Mouse (Mus musculus): Measurements from ENCODE around the gene Tenm2. TPM values are rescaled to one million over a fixed set of nuclear protein-coding genes. Genes with fewer than 3 reads are reported as not detected.

The Tenm2 gene
- total and polyA plus RNA-seq, 3 experiments = 0.08 to 0.14 (median 0.12) TPM

GRCm38 (mm10) chr11:36013179-36013578, 1222.6 kb downstream of the Tenm2 start:
- no peak for DNase-seq
- Histone ChIP-seq H3K36me3 (ENCODE audit: control insufficient read depth, insufficient read depth, low read length) (no peaks in the 10 kb centered on the region), H3K4me3 (no peak overlapping the region), H3K4me1 (ENCODE audit: control insufficient read depth, insufficient read depth, low read length) (no peaks in the 10 kb centered on the region), H3K79me2 (replicated peaks; ENCODE audit: control insufficient read depth, insufficient read depth, low read length) (no peaks in the 10 kb centered on the region), H3K9ac (ENCODE audit: low read depth, low read length) (no peak overlapping the region), H3K27me3 (ENCODE audit: control insufficient read depth, insufficient read depth, low read length) (no peaks in the 10 kb centered on the region), H3K27ac (no peak overlapping the region)
- intact Hi-C loops (cut with DNase I) = no loop called here
- 41% methylated on average over 4 of the region's 4 CpGs for WGBS
- TF ChIP-seq POLR2A (IDR thresholded peaks at IDR 0.05; ENCODE audit: insufficient read depth, low read depth, low read length) (no peak), CTCF (IDR thresholded peaks at IDR 0.05) (no peak), EP300 (IDR thresholded peaks at IDR 0.05; ENCODE audit: insufficient read depth, low read depth, low read length) (no peak)

DNA sequence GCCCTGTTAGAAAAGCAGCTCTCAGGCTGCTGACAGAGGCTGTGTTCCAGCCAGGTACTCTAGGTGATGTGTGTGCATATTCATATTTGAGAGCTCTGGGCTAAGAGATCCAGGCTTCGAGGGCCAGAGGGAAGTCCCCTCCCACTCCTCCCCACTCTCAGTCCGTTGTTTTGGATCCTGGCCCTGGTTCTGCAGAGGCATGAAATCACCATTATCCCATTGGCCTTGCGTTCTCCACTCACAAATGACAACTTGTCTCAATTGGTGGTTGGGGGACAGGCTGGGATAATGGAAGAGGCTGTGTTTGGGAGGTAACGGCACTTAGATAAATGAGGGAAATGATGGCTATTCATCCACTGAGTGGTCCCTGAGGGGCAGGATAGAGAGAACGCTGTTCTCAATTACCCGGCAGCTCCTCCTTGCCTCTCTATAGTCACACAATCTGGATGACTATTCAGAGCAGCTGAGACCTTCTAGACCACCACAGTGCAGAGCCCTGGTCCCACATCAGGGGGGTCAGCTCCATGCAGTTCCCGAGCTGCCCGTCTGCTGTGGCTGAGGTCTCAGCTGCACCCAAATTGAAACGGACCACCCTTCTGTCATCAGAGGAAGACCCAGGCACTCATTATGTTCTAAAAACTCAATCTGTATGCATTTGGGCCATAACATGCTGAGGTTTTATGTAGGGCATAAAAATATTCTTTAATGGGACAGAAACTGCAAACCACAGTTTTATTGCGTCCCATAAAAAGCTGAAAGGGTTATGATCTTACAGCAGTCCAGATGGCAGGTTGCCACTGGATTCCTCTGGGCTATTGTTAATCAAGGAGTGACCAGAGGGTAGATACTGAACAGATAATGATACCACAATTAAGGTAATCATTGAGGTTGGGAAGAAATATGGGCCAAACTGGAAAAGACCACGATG, 1226.2 kb downstream of the Tenm2 start:
- Histone ChIP-seq H3K36me3 (ENCODE audit: control insufficient read depth, insufficient read depth, low read length) (no peaks in the 10 kb centered on the region), H3K9ac (ENCODE audit: low read depth, low read length) (no peak overlapping the region), H3K4me3 (no peak overlapping the region), H3K27ac (no peak overlapping the region), H3K4me1 (ENCODE audit: control insufficient read depth, insufficient read depth, low read length) (no peaks in the 10 kb centered on the region), H3K79me2 (replicated peaks; ENCODE audit: control insufficient read depth, insufficient read depth, low read length) (no peaks in the 10 kb centered on the region), H3K27me3 (ENCODE audit: control insufficient read depth, insufficient read depth, low read length) (no peaks in the 10 kb centered on the region)
- WGBS = 73% methylated on average over 11 of the region's 11 CpGs
- TF ChIP-seq POLR2A (IDR thresholded peaks at IDR 0.05; ENCODE audit: insufficient read depth, low read depth, low read length) (no peak), EP300 (IDR thresholded peaks at IDR 0.05; ENCODE audit: insufficient read depth, low read depth, low read length) (no peak), CTCF (IDR thresholded peaks at IDR 0.05) (no peak)
- DNase-seq = no peak
- intact Hi-C loops (cut with DNase I) = no loop called here

GRCm38 (mm10) chr11:36002900-36003299, 1232.9 kb downstream of the Tenm2 start:
- Histone ChIP-seq H3K27ac (no peak overlapping the region), H3K4me1 (ENCODE audit: control insufficient read depth, insufficient read depth, low read length) (peaks cover 2% of the 10 kb centered on the region; the same call in 1 of the 2 replicates), H3K36me3 (ENCODE audit: control insufficient read depth, insufficient read depth, low read length) (no peaks in the 10 kb centered on the region), H3K4me3 (no peak overlapping the region), H3K79me2 (replicated peaks; ENCODE audit: control insufficient read depth, insufficient read depth, low read length) (no peaks in the 10 kb centered on the region), H3K9ac (ENCODE audit: low read depth, low read length) (no peak overlapping the region), H3K27me3 (ENCODE audit: control insufficient read depth, insufficient read depth, low read length) (no peaks in the 10 kb centered on the region; the same call in 1 of the 2 replicates)
- 45% methylated on average over 4 of the region's 4 CpGs for WGBS
- intact Hi-C loops (cut with DNase I) = loop anchor here (5.0 kb wide), 1 partner anchor 1161 kb away; no protein-coding TSS in a partner anchor
- TF ChIP-seq EP300 (IDR thresholded peaks at IDR 0.05; ENCODE audit: insufficient read depth, low read depth, low read length) (no peak), CTCF (IDR thresholded peaks at IDR 0.05) (no peak), POLR2A (IDR thresholded peaks at IDR 0.05; ENCODE audit: insufficient read depth, low read depth, low read length) (no peak)
- DNase-seq = no peak

- DNase-seq = peak; percentile 81 to 82
- no peaks in the 10 kb centered on the region for H3K36me3 ChIP-seq (ENCODE audit: control insufficient read depth, insufficient read depth, low read length)
- no peak overlapping the region for H3K4me3 ChIP-seq
- TF ChIP-seq EP300 (IDR thresholded peaks at IDR 0.05; ENCODE audit: insufficient read depth, low read depth, low read length) (no peak), CTCF (IDR thresholded peaks at IDR 0.05) (peak; percentile 93)
- H3K27me3 ChIP-seq (ENCODE audit: control insufficient read depth, insufficient read depth, low read length) = no peaks in the 10 kb centered on the region; the same call in 1 of the 2 replicates
- 3% methylated on average over 28 of the region's 28 CpGs for WGBS
- no peak overlapping the region for H3K27ac ChIP-seq
- intact Hi-C loops (cut with DNase I) = loop anchor here (1.0 to 5.0 kb wide), 3 partner anchors 79 to 1159 kb away; partner anchors contain the start of gene Rars
- H3K4me1 ChIP-seq (ENCODE audit: control insufficient read depth, insufficient read depth, low read length) = peaks cover 2% of the 10 kb centered on the region; the same call in 1 of the 2 replicates
- no peak overlapping the region for H3K9ac ChIP-seq (ENCODE audit: low read depth, low read length)
- H3K79me2 ChIP-seq (replicated peaks; ENCODE audit: control insufficient read depth, insufficient read depth, low read length) = no peaks in the 10 kb centered on the region
Measured at GRCm38 (mm10) chr11:36001282-36001970, 1234.3 kb downstream of the Tenm2 start.

DNA sequence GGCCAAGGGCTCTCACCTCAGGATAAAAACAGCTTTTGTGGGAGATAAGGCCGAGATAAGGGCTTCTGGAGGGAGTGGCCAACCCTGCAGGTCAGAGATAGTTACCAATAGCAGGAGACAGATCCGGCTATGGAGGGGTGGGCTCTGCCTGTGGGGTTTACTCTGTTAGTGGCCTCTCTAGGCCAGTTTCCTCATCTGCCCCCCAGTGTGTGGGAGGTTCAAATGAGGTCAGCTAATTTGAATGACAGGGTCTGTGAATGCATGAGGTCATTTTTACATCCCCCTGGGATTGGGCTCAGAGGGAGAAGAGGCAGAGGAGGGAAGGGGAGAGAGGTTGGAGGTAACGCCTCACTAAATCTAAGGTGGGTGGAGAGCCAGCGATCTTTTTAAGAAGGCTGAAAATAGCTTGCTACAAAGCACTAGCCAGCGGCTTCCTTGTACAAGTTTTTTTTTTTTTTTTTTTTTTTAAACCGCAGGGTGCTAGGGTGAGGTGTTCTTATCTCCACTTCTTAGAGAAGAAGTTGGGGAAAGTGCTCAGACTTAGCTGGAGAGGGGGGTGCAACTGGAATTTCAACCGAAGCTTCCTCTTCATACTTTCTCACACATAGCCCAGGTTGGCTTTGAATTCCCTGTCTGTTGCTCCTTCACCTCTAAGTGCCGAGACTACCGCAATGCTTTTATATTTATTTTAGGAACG, 1235.0 kb downstream of the Tenm2 start:
- intact Hi-C loops (cut with DNase I) = loop anchor here (1.0 to 5.0 kb wide), 3 partner anchors 78 to 1158 kb away; partner anchors contain the start of gene Rars
- no peaks in the 10 kb centered on the region for H3K79me2 ChIP-seq (replicated peaks; ENCODE audit: control insufficient read depth, insufficient read depth, low read length)
- no peak overlapping the region for H3K27ac ChIP-seq
- no peak for DNase-seq
- H3K36me3 ChIP-seq (ENCODE audit: control insufficient read depth, insufficient read depth, low read length) = no peaks in the 10 kb centered on the region
- H3K4me1 ChIP-seq (ENCODE audit: control insufficient read depth, insufficient read depth, low read length) = peaks cover 2% of the 10 kb centered on the region; the same call in 1 of the 2 replicates
- no peaks in the 10 kb centered on the region; the same call in 1 of the 2 replicates for H3K27me3 ChIP-seq (ENCODE audit: control insufficient read depth, insufficient read depth, low read length)
- no peak overlapping the region for H3K4me3 ChIP-seq
- TF ChIP-seq CTCF (IDR thresholded peaks at IDR 0.05) (no peak), POLR2A (IDR thresholded peaks at IDR 0.05; ENCODE audit: insufficient read depth, low read depth, low read length) (no peak), EP300 (IDR thresholded peaks at IDR 0.05; ENCODE audit: insufficient read depth, low read depth, low read length) (no peak)
- WGBS = 6% methylated on average over 10 of the region's 10 CpGs
- no peak overlapping the region for H3K9ac ChIP-seq (ENCODE audit: low read depth, low read length)
